Mouse (Mus musculus) NIH3T3 (cell line): ENCODE results near the gene Trim59.
"Not testable (repeated sequence)": the region's sequence is repeated elsewhere in the genome, so short reads cannot be mapped to it uniquely, and the experiment has no call there.

Source experiments
- DNase-seq: peaks from one replicate; pipeline ENCODE4 v3.0.0-alpha.2; 2012; ENCODE audit warnings: low read depth

The Trim59 gene

DNA sequence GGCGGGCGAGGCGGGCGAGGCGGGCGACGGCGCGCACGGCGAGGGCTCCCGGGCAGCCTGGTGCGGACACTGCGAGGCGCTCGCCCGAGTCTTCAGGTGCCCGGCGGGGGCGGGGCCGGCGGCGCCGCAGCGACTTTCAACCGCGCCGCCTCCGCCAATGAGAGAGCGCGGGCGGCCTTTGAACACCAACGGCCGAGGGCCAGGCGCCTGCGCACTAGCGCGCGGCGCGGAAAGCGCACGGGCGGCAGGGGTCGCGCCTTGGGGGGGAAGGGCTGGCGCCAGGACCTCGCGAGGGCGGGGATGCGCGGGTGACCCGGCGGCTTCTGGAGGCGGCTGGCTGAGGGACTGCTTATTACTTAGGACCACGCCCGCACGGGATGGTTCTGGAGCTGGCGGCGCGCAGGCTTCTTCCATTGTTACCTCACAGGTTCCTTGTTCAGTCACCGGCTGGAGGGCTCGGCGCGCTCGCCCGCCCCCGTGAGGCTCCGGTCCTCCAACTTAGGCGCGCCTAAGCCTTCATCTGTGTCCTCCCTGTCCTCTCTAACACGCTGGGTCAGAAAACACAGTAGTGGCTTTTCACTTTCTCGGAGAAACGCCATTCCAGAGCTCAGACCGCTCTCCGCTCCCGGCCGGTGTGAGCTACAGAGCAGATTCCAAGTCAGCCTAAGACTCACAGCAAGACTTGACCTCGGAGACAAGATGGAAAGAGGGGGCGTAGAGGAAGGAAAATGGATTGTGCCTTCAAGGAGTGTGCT is at the start of gene Trim59:
Gene Trim59 (minus strand): TSS at position 111 of the 755 bp plus-strand sequence.
- DNase-seq, result peak; percentile 97

DNA sequence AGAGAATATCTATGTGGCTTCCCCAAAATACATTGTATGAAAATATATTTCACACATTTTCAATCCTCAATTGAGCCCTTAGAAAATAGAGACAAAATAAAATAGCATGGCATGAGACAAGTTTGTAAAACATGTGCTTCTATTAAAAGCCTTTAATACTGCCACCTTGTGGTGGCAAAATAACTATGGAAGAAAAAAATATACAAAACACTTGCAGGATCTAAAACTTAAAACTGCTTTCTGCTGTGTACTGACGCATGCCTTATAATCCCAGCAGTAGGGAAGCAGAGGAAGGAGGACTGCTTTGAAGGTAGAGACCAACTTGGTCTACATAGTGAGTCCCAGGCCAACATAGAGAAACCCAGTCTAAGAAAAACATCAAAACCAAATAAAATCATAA is 19.4 kb upstream of the Trim59 start:
- DNase-seq, result peak; percentile 80

DNA sequence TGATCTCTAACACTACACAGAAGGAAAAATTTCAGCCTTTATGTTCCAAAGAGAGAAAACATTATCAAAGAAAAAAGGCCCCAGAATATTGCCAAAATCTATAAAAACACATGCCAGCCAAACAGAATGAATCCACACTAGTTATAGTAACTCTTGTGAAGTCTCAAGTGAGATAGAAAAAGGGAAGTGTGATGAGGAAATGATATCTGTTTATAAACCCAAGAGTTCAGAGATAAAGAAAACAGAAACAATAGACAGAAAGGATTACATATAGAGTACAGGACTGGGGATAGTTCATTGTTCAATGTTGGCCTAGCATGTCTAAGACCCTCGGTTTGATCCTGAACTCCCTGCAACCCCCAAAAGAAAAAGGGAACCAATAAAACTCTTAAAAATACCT is 18.2 kb upstream of the Trim59 start:
- DNase-seq, result no peak

DNA sequence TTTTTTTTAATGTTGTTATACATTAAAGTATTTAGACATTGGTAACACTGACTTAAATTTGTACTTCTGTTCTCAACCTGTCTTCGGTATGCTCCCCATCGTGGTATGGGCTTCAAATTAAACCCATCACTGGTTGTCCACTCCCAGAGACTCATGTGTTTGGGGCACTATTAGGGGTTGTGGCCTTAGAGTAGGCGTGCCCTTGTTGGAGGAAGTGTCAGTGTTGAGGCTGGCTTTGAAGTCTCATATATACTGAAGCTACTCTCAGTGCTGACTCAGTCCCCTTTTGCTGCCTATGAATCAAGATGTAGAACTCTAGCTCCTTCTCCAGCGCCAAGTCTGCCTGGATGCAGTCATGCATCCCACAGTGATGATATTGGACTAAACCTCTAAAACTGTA is 16.1 kb upstream of the Trim59 start:
- no peak for DNase-seq

DNA sequence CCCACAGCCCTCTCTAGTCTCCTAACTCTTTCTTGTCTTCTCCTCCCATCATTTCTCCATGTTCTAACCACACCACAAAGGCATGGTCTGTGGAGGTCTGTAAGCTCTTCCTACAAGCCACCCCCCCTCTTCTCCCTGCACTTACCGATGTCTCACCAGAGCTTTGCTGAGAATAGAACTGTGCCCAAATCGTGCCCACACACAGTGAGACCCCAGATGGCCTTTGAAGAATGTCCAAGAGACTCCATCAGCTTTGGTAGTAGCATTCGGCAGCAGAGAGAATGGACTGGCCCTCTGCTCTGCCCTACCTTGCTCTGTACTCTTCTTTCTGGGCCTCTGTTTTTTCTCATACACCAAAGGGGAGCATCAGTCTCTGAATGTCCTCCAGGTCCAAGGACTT is 11.3 kb upstream of the Trim59 start:
- DNase-seq, result no peak

DNA sequence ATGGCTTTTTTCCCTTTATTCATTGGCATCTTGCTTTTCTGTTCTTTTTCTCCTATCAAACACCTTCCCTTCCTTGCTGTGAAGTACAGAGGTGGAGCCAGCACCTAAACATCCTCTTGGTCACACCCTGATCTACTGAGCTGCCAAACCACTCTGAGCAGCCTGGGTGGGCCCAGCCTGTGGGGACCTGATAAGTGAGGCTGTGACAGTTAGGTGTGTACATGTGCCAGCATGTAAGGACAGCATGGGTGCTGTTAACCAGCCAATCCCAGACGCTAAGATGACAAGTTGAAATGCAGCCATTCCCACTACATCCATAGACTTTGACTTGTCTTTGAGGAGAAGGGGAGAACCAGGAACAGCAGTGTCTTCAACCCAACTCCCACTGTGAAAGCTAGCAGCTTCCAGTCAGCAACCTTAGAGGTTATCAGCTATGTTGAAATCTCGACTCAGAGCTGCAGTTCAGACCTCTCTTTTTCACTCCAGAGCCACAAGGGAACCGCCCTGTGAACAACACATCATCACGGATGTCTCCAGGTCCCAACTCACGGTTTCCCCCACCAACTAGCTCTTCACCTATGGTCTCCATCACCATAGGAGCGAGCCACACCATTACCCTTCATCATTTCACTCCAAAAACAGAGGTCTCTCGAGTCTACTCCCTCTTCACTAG is 10.3 kb upstream of the Trim59 start:
- DNase-seq, result no peak

DNA sequence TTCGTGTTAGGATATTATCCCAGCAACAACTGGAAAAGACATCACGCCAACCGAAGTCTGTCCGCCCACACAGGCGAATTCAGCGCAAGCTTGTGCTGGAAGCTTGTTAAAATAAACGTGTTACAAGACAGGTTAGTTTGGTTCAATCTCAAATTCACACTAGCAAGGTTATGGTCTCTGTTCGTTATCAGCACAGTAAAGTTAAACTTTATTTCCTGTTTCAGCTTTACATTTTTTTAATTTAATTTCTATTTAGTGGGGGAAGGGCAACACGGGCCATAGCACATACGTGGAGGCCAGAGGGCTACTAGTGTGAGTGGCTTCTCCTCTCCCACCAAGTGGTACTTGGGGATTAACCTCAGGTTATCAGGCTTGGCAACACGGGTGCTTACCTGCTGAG is 7.3 kb upstream of the Trim59 start:
- no peak for DNase-seq

DNA sequence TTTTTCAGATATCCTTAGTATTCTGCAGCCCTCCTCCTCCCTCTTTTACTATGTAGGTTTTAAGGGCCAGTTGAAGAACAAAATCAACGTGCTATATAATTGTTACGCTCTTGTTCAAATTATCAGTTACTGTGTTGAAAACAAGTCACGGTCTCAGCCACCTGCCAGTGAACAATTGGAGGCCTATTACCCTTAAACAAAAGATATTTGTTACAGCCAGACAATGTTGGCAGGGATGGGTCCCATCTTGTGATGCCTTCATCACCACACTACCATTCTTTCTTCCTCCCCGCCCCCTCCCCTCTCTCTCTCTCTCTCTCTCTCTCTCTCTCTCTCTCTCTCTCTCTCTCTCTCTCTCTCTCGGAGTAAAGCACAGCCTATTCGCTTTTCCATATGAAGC is 4.5 kb upstream of the Trim59 start:
- DNase-seq, result no peak

DNA sequence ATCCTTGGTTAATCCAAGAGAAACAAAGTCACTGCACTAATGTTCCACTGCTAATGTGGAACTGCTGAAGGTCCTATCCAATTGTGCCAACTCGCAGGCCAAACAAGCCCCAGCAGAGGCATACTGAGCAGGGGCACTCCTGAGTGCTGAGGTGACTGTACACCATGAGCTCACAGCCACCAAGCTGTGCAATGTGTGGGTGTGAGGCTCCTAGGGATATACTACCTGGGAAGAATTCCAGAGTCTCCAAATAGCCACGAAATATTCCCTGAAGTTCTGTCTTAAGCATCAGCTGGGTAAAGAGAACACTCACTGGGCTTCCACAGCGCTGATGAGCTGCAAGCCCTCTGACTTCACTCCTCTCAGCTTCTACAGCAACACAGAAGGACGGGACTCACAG is 3.1 kb upstream of the Trim59 start:
- no peak for DNase-seq

DNA sequence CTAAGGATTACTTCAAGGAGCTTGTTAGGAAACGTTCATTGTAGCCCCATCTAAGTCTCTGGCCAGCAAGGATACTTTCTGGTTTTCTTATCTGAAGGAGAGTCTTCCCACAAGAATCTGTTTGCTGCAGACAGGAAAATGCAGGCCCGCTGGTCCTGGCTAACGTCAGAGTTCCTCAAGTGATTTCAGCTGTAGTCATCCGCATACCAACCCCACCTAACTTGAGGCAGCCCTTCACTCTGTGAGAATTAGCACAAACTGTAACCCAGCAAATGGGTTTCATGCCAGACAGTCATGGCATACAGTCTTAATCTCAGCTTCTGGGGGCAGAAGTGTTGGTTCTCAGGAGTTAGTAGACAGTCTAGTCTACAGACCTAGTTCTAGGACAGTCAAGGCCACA is 2.0 kb upstream of the Trim59 start:
- DNase-seq, result peak; percentile 78

DNA sequence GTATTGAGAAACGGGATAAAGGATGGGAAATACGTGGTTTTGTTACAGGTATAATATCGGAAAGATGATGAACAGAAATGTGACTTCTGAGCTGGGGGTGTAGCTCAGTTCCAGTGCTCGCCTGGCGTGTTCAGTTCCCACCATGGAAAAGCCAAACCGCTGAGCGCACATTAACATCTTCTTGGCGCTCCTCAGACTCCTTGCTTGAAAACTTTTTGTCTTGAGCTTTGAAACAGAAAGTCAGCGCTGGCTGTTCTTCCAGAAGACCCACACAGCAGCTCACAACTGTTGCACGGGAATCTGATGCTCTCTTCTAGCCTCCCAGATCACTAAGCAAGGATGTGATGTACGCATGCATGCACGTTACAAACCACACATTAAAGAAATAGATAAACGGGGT is 1.2 kb upstream of the Trim59 start:
- peak; percentile 49 for DNase-seq

DNA sequence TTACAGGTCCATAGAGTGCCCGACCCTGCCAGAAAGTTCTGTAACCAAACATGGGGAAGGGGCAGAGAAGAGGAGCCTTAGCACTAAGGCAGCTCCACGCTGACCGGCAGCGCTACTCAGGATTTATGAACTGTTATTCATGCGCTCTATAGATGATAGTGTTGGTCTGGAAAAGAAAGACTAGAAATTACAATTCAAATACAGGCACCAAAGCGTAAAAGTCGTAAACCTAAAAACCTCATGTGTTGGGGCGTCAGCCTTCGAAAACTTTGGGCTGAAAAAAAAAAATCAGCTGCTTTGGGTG is 797 bp upstream of the Trim59 start:
- no peak for DNase-seq

DNA sequence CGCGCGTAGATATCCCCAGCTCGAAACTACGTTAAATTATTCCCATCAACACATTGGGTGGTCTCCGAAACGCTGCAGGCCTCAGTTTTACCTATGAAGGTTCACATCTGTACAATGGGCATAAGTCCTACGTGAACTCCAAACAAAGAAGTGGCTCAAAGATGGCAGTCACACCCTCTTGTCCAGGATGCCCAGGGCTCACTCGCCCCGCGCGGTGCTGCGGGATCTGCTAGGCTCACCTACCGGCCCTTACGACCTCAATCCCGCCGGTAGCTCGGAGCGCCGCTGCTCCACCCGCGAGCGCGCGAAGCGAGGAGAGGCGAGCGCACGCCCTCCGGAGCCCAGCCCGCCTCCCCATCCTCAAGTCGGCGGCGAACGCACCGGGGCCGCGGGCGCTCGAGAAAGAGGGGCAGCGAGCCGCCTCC is 376 bp downstream of the Trim59 start:
- DNase-seq, result no peak

DNA sequence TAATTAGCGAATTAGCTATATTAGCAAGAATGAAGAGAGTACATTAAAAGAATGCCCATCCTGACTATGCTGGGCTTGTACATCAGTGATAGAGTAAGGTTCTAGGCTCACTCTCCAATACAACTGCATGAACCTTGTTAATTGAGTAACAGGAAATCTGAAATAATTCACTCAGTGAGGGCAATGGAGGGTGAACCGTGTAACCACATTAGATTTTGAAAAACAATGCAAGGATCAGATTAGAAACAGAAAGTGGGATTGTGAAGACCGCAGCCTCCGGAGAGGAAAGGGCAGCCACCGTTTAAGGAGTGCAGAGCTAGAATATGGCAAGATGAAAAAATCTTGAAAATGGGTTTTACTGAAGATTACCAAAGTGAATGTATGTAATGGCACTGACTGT is 3.3 kb downstream of the Trim59 start:
- DNase-seq, result no peak

DNA sequence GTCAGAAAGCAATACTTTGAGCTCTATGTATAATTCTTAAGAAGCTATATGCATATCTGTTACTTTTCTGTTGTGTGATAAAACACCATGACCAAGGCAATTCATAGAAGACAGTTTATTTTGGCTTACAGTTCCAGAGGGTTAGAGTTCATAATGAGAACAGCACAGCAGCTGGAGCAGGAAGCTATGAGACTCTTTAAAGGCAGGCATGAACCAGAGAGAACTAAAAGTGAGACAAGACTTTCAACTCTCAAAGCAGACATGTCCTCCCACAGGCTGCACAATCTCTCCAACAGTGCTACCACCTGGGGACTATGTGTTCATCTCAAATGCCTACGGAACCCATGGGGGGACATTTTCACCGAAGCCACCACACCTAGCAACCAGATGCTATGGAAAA is 4.5 kb downstream of the Trim59 start:
- DNase-seq, result peak; percentile 42

DNA sequence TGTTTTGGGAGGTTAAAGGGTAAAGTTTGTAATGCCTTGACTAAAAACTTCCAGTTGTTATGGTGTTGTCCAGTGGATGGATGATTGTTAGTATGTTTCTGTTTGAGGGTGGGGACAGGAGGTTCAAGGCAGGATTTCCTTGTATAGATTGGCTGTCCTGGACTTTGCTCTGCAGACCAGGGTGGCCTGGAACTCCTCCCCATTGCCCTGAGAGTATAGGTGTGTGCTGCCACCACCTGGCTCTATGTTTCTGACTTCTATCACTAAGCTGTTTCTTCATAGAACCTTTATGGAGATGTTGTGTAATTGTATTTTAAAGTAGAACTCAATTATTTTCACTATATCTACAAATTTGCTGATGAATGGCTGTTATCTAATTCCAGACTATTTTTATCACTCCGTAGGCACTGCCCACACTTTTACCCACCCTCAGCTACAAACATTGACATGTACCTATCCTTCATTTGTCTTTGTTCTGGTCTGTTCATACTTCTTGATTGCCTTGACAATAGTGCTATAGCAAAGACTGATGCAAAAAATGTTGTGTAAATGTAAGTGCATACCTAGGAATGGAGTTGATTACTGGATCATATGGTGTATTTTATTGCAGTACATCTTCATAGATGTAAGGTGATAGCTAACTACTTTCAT is 18.3 kb downstream of the Trim59 start:
- DNase-seq, result no peak

DNA sequence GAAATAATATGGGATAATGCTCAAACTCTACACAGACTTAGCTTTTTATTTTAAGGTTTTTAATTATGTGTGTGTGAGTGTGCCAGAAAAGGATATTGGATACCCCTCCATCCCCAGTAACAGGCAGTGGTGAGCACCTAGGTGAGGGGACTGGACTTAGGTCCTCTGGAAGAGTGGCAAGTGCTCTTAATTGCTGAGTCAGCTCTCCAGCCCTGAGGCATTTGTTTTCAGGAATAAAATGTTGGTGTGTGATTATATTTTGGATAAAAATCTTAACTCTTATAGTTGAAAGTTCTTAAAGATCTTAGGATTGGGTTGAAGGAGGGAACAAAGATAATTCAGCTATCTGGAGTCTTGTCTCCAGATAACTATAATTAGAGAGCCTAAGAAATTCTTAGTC is 23.8 kb downstream of the Trim59 start:
- DNase-seq, result no peak

DNA sequence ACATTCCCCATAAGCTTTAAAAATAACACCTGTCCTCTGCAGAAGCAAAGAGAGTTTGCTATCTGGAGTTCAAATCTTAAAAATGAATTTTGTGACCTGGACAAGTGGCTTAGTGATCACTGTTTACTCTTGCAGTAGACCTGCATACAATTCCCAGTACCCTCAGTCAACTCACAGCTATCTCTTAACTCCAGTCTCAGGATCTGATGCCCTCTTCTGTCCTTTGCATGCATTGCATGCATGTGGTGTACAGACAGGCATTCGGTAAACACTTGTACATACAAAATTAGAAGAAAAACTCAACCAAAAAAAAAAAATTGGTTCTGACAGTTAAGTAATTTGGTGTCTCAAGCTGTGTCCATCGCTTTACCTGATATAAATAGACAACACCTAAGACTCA is 24.3 kb downstream of the Trim59 start:
- peak; percentile 58 for DNase-seq

DNA sequence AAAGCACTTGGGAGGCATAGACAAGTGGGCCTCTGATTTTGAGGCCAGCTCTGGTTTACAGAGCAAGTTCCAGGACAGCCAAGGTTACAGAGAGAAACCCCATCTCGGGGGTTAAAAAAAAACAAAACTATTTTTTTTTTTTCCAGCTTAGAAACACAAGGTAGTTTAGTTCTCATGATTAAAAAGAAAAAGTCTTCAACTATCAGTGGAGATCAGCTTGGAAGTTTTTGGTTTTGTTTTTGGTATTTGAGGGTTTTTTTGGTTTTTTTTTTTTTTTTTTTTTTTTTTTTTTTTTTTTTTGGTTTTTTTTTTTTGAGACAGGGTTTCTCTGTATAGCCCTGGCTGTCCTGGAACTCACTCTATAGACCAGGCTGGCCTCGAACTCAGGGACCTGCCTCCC is 25.9 kb downstream of the Trim59 start:
- not testable (repeated sequence) for DNase-seq

DNA sequence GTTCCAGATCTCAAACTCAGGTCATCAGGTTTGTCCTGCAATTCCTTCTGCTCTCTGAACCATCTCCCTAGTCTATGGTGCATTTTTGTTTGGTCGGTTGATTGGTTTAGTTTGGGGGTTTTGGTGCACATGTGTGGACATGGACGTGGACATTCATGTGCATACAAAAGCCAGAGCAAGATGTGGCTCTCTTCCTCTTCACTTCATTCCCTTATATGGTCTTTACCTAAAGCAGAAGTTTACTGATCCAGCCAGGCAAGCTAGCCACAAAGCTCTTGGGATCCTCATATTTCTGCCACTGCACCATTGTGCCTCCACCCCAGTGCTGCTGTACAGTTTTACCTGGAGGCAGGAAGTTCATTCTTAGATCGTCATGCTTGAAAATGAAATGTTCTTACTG is 27.4 kb downstream of the Trim59 start:
- no peak for DNase-seq

DNA sequence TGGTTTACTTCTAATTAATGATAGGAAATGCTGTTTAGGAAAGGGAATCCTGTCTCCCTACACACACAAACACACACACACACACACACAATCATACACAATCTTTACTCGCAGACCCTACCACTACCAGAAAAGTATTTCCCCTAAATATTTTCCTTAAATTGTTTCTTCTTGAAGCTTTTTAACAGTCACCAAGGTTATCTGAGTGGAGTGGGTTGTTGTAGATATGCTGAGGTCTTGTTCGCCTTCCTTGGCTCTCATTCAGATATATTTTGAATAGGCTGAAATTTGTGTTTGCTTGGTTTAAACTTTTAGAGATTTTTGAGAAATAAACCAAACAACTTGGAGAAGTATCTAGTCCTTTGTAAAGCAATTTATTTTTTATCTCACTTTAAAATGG is 35.7 kb downstream of the Trim59 start:
- DNase-seq, result peak; percentile 32

DNA sequence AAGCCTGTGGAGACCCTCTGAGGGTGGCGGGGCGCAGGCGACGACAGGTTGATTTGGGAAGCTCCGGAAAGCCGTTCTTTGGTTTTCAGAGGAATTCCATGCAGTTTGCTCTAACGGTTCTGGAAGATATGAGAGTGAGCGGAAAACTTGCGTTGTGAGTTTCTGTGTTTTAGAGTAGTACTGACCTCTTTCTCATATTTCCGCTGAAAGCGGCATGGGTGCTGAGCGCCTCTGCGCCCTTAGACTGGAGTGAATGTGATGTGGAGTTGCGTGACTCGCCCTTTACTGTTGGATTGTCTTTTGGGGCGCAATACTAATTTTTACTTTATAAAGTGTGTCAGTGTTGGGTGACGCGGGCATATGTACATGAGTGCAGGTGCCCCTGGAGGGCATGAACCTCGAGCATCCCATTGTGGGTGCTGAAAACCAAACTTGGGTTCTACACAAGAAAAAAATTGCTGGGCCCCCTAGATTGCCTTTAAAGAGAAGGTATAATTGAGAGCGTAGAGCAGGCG is 38.3 kb downstream of the Trim59 start:
- DNase-seq, result peak; percentile 57
